Mouse (Mus musculus): ENCODE results near the gene Tcf15.
A peak's percentile ranks its signal among the peaks of the same experiment; 100 is the strongest.

The Tcf15 gene

GRCm38 (mm10) chr2:152176659-152177058, 33.3 kb downstream of the Tcf15 start:
- DNase-seq (ENCODE audit: low spot score), result no peak

- DNase-seq (ENCODE audit: low spot score), result no peak
Measured at GRCm38 (mm10) chr2:152177162-152177805, 33.9 kb downstream of the Tcf15 start.

GRCm38 (mm10) chr2:152177806-152178170, 34.4 kb downstream of the Tcf15 start:
- DNase-seq (ENCODE audit: low spot score), result no peak

DNA sequence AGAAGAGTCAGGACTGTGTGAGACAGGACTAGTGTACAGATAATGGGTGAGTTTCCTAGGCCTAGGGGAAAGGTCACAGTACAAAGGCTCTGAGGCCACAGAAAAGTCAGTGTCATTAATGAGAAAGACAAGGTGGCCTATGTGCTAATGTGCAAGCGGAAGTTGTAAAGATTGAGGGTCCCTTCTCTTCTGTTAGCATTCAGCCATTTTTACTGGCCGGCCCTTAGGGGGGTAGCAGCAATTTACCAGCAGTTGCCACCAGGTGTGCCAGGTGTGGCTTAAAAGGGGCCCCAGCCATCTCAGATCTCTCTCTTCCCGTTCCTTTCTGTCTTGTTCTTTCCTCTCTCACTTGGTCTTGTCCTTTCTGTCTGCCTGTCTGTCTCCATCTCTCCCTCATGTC, 35.0 kb downstream of the Tcf15 start:
- no peak for DNase-seq (ENCODE audit: low spot score)

DNA sequence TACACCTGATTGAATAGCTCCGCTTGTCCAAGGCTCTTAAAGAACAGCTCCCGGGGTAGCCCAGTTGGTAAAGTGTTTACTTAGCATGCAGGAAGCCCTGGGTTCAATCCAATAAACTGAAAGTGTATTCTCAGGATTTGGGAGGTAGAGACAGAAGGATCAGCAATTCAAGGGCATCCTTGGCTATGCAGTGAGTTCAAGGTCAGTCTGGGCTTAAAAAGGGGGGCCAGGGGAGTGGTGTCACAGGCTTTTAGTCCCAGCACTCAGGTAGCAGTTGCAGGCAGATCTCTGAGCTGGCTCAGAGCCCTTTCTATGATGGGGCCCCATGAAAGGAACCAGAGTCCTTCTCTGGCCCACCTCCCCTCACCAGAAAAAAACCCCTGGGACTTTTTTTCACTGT, 35.9 kb downstream of the Tcf15 start:
- DNase-seq (ENCODE audit: low spot score), result no peak

DNA sequence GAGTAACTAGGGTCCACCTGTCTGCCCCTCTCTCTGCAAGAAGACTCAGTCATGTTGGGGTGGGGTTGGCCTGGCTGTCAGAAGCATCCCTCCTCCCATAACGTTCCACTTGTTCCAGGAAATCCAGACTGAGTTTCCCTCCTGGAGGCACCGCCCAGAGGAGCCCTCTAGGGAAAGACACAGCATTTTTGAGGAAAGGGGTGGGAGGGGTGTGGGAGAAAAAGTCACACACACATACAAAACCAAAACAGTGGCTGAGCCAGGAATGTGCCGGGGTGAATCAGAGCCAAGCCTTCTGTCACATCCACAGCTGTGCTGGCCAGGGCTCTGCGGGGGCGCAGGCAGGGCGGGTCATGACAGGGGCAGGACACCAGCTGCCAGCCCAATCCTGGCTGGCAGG, 37.0 kb downstream of the Tcf15 start:
- DNase-seq (ENCODE audit: low spot score), result no peak

DNA sequence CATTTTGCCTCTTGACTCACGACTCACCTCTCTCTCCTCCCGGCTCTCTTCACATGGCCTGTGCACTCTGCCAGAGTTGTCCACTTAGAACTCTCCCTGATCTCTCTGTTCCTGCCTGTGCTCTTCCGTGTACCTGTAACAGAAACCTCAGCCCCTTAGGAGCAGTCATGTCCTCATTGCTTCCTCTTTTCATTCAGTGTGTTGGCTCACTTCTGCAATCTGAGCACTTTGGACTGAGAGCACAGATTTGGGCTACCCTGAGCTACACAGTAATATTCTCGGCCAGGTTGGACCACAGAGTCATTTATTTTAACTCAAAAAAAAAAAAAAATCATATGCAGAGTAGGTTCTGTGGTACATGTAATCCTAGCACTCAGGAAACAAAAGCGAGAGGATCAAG, 43.8 kb downstream of the Tcf15 start:
- DNase-seq (ENCODE audit: low spot score), result no peak

DNA sequence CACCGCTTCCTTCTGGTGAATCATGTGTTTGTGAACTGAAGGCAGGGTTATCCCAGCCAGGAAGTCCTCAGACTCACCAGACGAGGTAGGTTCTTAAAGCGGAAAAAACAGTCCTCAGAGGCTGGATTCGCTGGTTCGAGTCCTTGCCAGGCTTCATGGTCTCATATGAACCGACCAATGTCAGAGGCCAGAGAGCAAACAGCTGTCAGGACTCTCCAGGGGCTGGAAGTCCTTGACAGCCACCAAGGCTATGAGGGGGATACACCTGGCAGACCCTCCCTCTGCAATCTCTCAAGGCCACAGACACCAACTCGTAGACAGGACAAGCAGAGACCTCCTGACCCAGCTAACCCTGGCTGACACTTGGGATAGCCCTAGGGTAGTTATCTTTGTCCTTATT, 45.9 kb downstream of the Tcf15 start:
- DNase-seq (ENCODE audit: low spot score), result no peak

DNA sequence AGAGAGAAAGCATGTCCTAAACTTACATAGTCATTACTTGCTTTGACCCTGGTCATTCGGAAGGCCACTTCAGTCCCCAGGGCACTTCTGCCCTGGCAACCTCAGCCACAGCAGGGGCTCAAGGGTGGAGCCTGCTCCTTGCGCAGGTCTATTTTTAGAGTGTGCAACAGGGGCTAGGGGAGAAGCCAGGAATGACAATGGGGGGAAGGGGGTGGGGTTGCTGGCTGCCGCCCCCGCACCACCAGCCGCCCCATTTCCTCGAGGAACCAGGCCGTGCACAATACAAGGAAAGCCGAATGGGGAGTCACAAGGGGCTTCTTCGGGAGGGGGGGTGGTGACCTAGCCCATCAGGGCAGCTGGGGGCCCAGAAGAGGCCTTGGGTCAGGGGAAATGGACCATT, 46.3 kb downstream of the Tcf15 start:
- DNase-seq (ENCODE audit: low spot score), result no peak

DNA sequence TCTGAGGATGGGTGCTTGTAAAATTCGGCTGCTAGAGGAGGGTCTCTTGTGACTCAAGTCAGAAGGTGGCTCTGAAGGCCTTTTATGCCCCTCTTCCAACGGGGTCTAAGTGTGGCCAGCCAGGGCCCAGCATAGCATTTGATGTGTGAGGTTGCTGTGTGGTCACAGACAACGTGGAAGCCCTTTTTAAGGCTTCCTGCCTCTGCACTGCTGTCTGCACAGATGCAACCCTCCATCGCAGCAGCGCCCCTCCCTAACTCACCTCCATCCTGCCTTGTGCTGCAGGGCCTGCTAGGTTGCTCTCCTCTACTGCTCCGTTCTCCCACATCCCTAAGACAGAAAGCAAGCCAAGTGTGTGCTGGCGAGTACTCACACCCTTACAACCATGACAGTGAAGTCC, 46.8 kb downstream of the Tcf15 start:
- no peak for DNase-seq (ENCODE audit: low spot score)

GRCm38 (mm10) chr2:152192591-152193345, 49.4 kb downstream of the Tcf15 start:
- DNase-seq (ENCODE audit: low spot score), result no peak

- DNase-seq (ENCODE audit: low spot score), result no peak
Measured at GRCm38 (mm10) chr2:152193346-152193710, 50.0 kb downstream of the Tcf15 start.

DNA sequence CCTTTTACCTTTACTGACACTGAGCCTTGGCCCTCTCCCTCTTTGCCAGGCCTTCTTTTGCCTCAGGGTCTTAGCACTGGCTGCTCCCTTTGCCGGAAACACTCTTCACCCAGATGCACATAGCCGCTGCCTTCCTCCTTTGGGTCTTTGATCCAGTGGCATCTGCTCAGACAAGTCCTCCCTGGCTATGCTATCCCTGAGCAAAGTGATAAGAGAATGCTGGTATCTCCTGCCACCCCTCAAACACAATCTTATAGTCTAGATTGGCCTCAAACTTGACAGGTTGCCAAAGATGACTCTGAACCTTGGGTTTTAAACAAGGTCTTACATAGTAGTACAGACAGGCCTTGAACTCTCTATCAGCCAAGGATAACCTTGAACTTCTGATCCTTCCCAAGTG, 51.2 kb downstream of the Tcf15 start:
- DNase-seq (ENCODE audit: low spot score), result no peak

- no peak for DNase-seq (ENCODE audit: low spot score)
Measured at GRCm38 (mm10) chr2:152196896-152197295, 53.5 kb downstream of the Tcf15 start.

- DNase-seq (ENCODE audit: low spot score), result peak; percentile 64
Measured at GRCm38 (mm10) chr2:152197301-152197712, 53.9 kb downstream of the Tcf15 start.
